Comparison of ENCODE assay signal across 8 mouse cellular contexts in the genomic region with DNA sequence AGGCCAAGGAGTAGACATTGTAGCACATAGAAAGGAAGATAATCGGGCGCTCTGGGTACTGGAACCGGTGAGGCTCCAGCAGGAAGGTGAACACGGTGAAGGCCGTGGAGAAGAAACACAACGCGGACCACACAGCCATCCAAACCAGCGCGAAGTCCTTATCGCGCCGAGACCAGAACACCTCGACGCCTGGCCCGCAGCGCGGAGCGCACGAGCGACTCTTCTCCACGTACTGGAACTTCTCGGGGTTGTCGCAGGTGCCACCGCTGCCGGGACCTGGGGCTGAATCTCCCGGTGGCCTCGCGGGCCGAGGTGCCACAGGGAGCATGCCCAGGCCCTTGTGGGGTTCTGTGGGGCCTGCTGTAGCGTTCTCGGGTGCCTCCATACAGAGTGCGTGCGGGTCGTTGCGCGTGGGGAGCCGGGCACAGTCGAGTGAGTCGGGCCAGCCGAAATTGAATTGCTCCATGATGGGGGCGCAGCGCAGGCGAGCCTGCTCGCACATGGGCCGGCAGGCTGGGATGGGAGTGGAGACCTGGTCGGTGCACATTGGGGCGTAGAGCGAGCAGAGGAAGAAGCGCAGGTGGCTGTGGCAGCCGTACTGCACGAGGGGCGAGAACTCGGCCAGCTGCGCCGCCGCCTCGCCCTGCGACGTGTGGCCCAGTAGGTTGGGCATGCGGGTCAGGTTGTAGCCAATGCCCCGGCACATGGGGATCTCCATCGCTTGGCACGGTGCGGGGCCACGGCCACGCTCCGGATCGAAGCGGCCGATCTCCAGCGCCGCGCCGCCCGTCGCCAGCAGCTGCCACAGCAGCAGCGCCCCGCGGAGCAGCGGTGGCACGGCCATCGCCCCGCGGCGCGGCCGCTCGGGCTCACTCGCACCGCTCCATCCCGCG. TPM values are rescaled to one million over a fixed set of nuclear protein-coding genes. Genes with fewer than 3 reads are reported as not detected.
DNase-seq lines count a peak whose midpoint lies in the region; ATAC-seq and TF ChIP-seq lines count a peak whose summit lies in the region.

No protein-coding gene starts in this region.

- TF ChIP-seq RAD21 in MEL (IDR thresholded peaks at IDR 0.05; ENCODE audit: low read depth, low read length), result no peak

- H3K27me3 ChIP-seq in kidney, embryonic 14.5 days (ENCODE audit: control insufficient read depth, insufficient read depth, low read length), result peaks cover 23% of the 10 kb centered on the region
- no peaks in the 10 kb centered on the region for H3K27me3 ChIP-seq in MEL (ENCODE audit: control insufficient read depth in 1 of 2, insufficient read depth in 2 of 2, low read length in 2 of 2)
- peaks cover 32% of the 10 kb centered on the region for H3K27me3 ChIP-seq in embryonic facial prominence, embryonic 13.5 days
- no peaks in the 10 kb centered on the region for H3K27me3 ChIP-seq in hindbrain, postnatal 0 days (ENCODE audit: insufficient read depth, low read length)
- H3K27me3 ChIP-seq in midbrain, embryonic 12.5 days, result peaks cover 20% of the 10 kb centered on the region

- DNase-seq in kidney, adult 11 months, result no peak
- peak; percentile 67 for DNase-seq in MEL (ENCODE audit: low read depth, low spot score)
- DNase-seq in hindbrain, postnatal 0 days (ENCODE audit: low spot score), result no peak
- DNase-seq in thymus, postnatal 4 days, result peak; percentile 57
- no peak for DNase-seq in urinary bladder, postnatal 25 days (ENCODE audit: low spot score)

- H3K9ac ChIP-seq in kidney, embryonic 14.5 days (ENCODE audit: low read depth, low read length), result peak overlapping the region; percentile 55
- peak overlapping the region; percentile 73 for H3K9ac ChIP-seq in MEL (ENCODE audit: control insufficient read depth, low read depth, low read length, poor library complexity, severe bottlenecking)
- H3K9ac ChIP-seq in embryonic facial prominence, embryonic 13.5 days, result peak overlapping the region; percentile 75
- peak overlapping the region; percentile 67 for H3K9ac ChIP-seq in hindbrain, postnatal 0 days (replicated peaks; ENCODE audit: low read length)
- H3K9ac ChIP-seq in midbrain, embryonic 12.5 days (replicated peaks), result peak overlapping the region; percentile 75

- no peak for TF ChIP-seq EP300 in MEL (IDR thresholded peaks at IDR 0.05; ENCODE audit: low read depth in 1 of 2, low read length in 2 of 2)

- no peak for TF ChIP-seq CTCF in MEL (IDR thresholded peaks at IDR 0.05 in 2 of 3, conservative IDR thresholded peaks at IDR 0.05 in 1 of 3; ENCODE audit: control insufficient read depth in 1 of 3, insufficient read depth in 1 of 3, low read depth in 2 of 3, low read length in 3 of 3, poor library complexity in 1 of 3, severe bottlenecking in 1 of 3)
- no peak for TF ChIP-seq CTCF in hindbrain, postnatal 0 days (IDR thresholded peaks at IDR 0.05; ENCODE audit: low read depth)

- peak overlapping the region; percentile 100 for H3K4me2 ChIP-seq in kidney, embryonic 14.5 days (replicated peaks; ENCODE audit: low read depth, low read length)
- H3K4me2 ChIP-seq in embryonic facial prominence, embryonic 13.5 days, result peak overlapping the region; percentile 98
- H3K4me2 ChIP-seq in hindbrain, postnatal 0 days (ENCODE audit: low read depth, low read length), result peak overlapping the region; percentile 93
- H3K4me2 ChIP-seq in midbrain, embryonic 12.5 days (replicated peaks), result peak overlapping the region; percentile 94

- no peak; a peak in 1 of 4 replicates for TF ChIP-seq POLR2A in MEL (IDR thresholded peaks at IDR 0.05; ENCODE audit: control insufficient read depth in 1 of 2, insufficient read depth in 1 of 2, low read depth in 1 of 2, low read length in 2 of 2, poor library complexity in 1 of 2)

- H3K9me3 ChIP-seq in kidney, embryonic 14.5 days (ENCODE audit: control insufficient read depth, low read length), result no peaks in the 10 kb centered on the region
- H3K9me3 ChIP-seq in MEL (replicated peaks; ENCODE audit: insufficient read depth, low read length), result no peaks in the 10 kb centered on the region
- no peaks in the 10 kb centered on the region for H3K9me3 ChIP-seq in embryonic facial prominence, embryonic 13.5 days
- H3K9me3 ChIP-seq in hindbrain, postnatal 0 days (ENCODE audit: low read length), result no peaks in the 10 kb centered on the region
- H3K9me3 ChIP-seq in midbrain, embryonic 12.5 days, result no peaks in the 10 kb centered on the region

- peaks cover 3% of the 10 kb centered on the region; the same call in 1 of the 2 replicates for H3K79me2 ChIP-seq in MEL (ENCODE audit: control insufficient read depth, insufficient read depth, low read length, poor library complexity)

- WGBS in kidney, embryonic 14.5 days, result 3% methylated on average over 89 of the region's 92 CpGs
- WGBS in embryonic facial prominence, embryonic 13.5 days, result 1% methylated on average over 88 of the region's 92 CpGs
- 2% methylated on average over 88 of the region's 92 CpGs for WGBS in hindbrain, postnatal 0 days
- 2% methylated on average over 74 of the region's 92 CpGs for WGBS in midbrain, embryonic 12.5 days

- H3K36me3 ChIP-seq in kidney, embryonic 14.5 days (ENCODE audit: control insufficient read depth, insufficient read depth, low read length), result peaks cover 17% of the 10 kb centered on the region
- peaks cover 0 to 6% of the 10 kb centered on the region in 2 experiments; a peak in 2 of 4 replicates for H3K36me3 ChIP-seq in MEL (ENCODE audit: control insufficient read depth in 1 of 2, insufficient read depth in 2 of 2, low read length in 2 of 2)
- peaks cover 20% of the 10 kb centered on the region for H3K36me3 ChIP-seq in embryonic facial prominence, embryonic 13.5 days
- H3K36me3 ChIP-seq in hindbrain, postnatal 0 days (ENCODE audit: insufficient read depth, low read length), result peaks cover 9% of the 10 kb centered on the region; the same call in 1 of the 2 replicates
- peaks cover 11% of the 10 kb centered on the region for H3K36me3 ChIP-seq in midbrain, embryonic 12.5 days

- H3K27ac ChIP-seq in kidney, embryonic 14.5 days (ENCODE audit: low read depth, low read length), result no peak overlapping the region
- no peak overlapping the region for H3K27ac ChIP-seq in MEL (ENCODE audit: control insufficient read depth, low read depth, low read length)
- H3K27ac ChIP-seq in embryonic facial prominence, embryonic 13.5 days, result no peak overlapping the region; the same call in 1 of the 2 replicates
- peak overlapping the region; percentile 45; the same call in 1 of the 2 replicates for H3K27ac ChIP-seq in hindbrain, postnatal 0 days
- peak overlapping the region; percentile 35; the same call in 1 of the 2 replicates for H3K27ac ChIP-seq in midbrain, embryonic 12.5 days (replicated peaks)

- H3K4me1 ChIP-seq in kidney, embryonic 14.5 days (ENCODE audit: control insufficient read depth, insufficient read depth, low read length), result peaks cover 5% of the 10 kb centered on the region; the same call in 1 of the 2 replicates
- peaks cover 0 to 11% of the 10 kb centered on the region in 2 experiments; a peak in 2 of 4 replicates for H3K4me1 ChIP-seq in MEL (ENCODE audit: control insufficient read depth in 1 of 2, insufficient read depth in 2 of 2, low read length in 2 of 2)
- H3K4me1 ChIP-seq in embryonic facial prominence, embryonic 13.5 days, result peaks cover 30% of the 10 kb centered on the region
- peaks cover 14% of the 10 kb centered on the region for H3K4me1 ChIP-seq in hindbrain, postnatal 0 days (ENCODE audit: insufficient read depth, low read length)
- peaks cover 69% of the 10 kb centered on the region for H3K4me1 ChIP-seq in midbrain, embryonic 12.5 days

- H3K4me3 ChIP-seq in kidney, embryonic 14.5 days (ENCODE audit: low read length), result peak overlapping the region; percentile 58
- peak overlapping the region; percentile 69 to 82 for H3K4me3 ChIP-seq in MEL (ENCODE audit: control insufficient read depth in 1 of 2, insufficient read depth in 1 of 2, low read depth in 2 of 2, low read length in 2 of 2)
- peak overlapping the region; percentile 67 for H3K4me3 ChIP-seq in embryonic facial prominence, embryonic 13.5 days
- peak overlapping the region; percentile 59 for H3K4me3 ChIP-seq in hindbrain, postnatal 0 days (ENCODE audit: low read length)
- H3K4me3 ChIP-seq in midbrain, embryonic 12.5 days, result peak overlapping the region; percentile 63

- ATAC-seq in kidney, embryonic 14.5 days (ENCODE audit: low FRiP score, low TSS enrichment), result peak; percentile 56
- 0 out of 2 replicates have a peak, but pooled peaks have one; percentile 27 for ATAC-seq in embryonic facial prominence, embryonic 13.5 days (ENCODE audit: insufficient number of reproducible peaks, insufficient read depth, low FRiP score, low TSS enrichment, low read depth)
- peak; percentile 34 for ATAC-seq in hindbrain, postnatal 0 days
- ATAC-seq in midbrain, embryonic 12.5 days (ENCODE audit: low FRiP score, low read depth), result peak; percentile 24

TF ChIP-seq in MEL, 35 proteins besides CTCF, POLR2A, EP300 and RAD21:
- TF ChIP-seq SIN3A (IDR thresholded peaks at IDR 0.05; ENCODE audit: low read length) (no peak), TCF12 (IDR thresholded peaks at IDR 0.05; ENCODE audit: low read depth, low read length) (0 out of 2 replicates have a peak, but pooled peaks have one; percentile 8), MYC (IDR thresholded peaks at IDR 0.05; ENCODE audit: low read depth, low read length) (0 out of 2 replicates have a peak, but pooled peaks have one; percentile 49)

RNA-seq across cellular contexts. Expression of gene Fzd9, which starts 0.6 kb away (rescaled TPM):
- polyA plus RNA-seq in kidney, embryonic 14.5 days (2014; fragmentation: Nextera tagmentation; extraction: Ambion mirVana), result 0.54 and 1.1 TPM in 2 replicates
- 5.7 and 9.8 TPM in 2 replicates for total RNA-seq in MEL (2012; rRNA removed)
- 1 to 10 TPM in 1 of 2 experiments, not detected in 1; 6.2 TPM for polyA plus RNA-seq in MEL (2012; ENCODE audit: insufficient read depth in 1 of 2, insufficient read length in 2 of 2, low read depth in 1 of 2, low replicate concordance in 2 of 2, missing spikeins in 1 of 2)
- 11.9 and 18.1 TPM in 2 replicates for polyA plus RNA-seq in embryonic facial prominence, embryonic 13.5 days (2015; fragmentation: Nextera tagmentation; extraction: Ambion mirVana)
- 35.1 and 49.8 TPM in 2 replicates for total RNA-seq in hindbrain, postnatal 0 days (2014; rRNA removed)
- 18.0 TPM in 2 replicates for polyA plus RNA-seq in hindbrain, postnatal 0 days (2015; fragmentation: Nextera tagmentation; extraction: Ambion mirVana)
- polyA plus RNA-seq in midbrain, embryonic 12.5 days (2016; fragmentation: Nextera tagmentation; extraction: Ambion mirVana), result 12.2 and 14.6 TPM in 2 replicates

Comparison
In these comparisons a context has a peak if more than half of its experiments do, and no peak if none do; other contexts are left out.
1. H3K27ac ChIP-seq: peak in hindbrain, postnatal 0 days (single experiment) and midbrain, embryonic 12.5 days (single experiment); none in kidney, embryonic 14.5 days (single experiment), MEL (single experiment) and embryonic facial prominence, embryonic 13.5 days (single experiment).
2. DNase-seq: peak in MEL (single experiment) and thymus, postnatal 4 days (single experiment); none in kidney, adult 11 months (single experiment), hindbrain, postnatal 0 days (single experiment) and urinary bladder, postnatal 25 days (single experiment).
3. Peak in every context shown above with its lines, with median percentiles within 50 percentile points of each other: ATAC-seq, H3K4me2 ChIP-seq, H3K4me3 ChIP-seq and H3K9ac ChIP-seq.